Mouse (Mus musculus): ENCODE results near the gene Slc9a9.

- TF ChIP-seq CTCF (IDR thresholded peaks at IDR 0.05; ENCODE audit: borderline replicate concordance, insufficient read depth, low read depth, low read length) (no peak), POLR2A (IDR thresholded peaks at IDR 0.05; ENCODE audit: borderline replicate concordance, insufficient read depth, low read length) (no peak)
Measured at GRCm38 (mm10) chr9:95073691-95074090, 404.0 kb downstream of the Slc9a9 start.

Measured in cerebellum, adult 2 months (tissue).